Mouse (Mus musculus) stomach, postnatal 0 days (tissue): ENCODE data around the gene Ston2.

Source experiments
- CTCF ChIP-seq: IDR thresholded peaks from 2 replicates; pipeline ENCODE4 v1.5.1; 2016; ENCODE audit warnings: antibody characterized with exemption, low read depth, mild to moderate bottlenecking, moderate library complexity
- EP300 ChIP-seq: optimal IDR thresholded peaks from 2 replicates; pipeline ENCODE3; 2016; ENCODE audit warnings: antibody characterized with exemption

GRCm38 (mm10) chr12:91684840-91685415 lies 103.3 kb downstream of the Ston2 start:
- TF ChIP-seq CTCF (no peak), EP300 (no peak)
